Mouse (Mus musculus) kidney, adult 2 months (tissue): ENCODE results near the gene Pip5k1b.

Experiments used
- CTCF ChIP-seq: fragments of 200-500 bp; conservative IDR thresholded peaks from 2 replicates; pipeline ENCODE4 v1.5.1; 2011; ENCODE audit warnings: low read depth, mild to moderate bottlenecking, control low read depth, low read length, moderate library complexity, mixed read lengths; ENCODE audit not compliant: insufficient read depth, insufficient read length
- POLR2A ChIP-seq: fragments of 200-500 bp; IDR thresholded peaks from one replicate; pipeline ENCODE4 v1.6.1; 2011; ENCODE audit warnings: low read depth, low read length, control low read depth

GRCm38 (mm10) chr19:24416975-24417658 lies 138.6 kb downstream of the Pip5k1b start:
- TF ChIP-seq CTCF (no peak), POLR2A (no peak)
